Mouse (Mus musculus) kidney, postnatal 10 days (tissue): ENCODE results near the gene Camp.
"Not testable (repeated sequence)": the region's sequence is repeated elsewhere in the genome, so short reads cannot be mapped to it uniquely, and the experiment has no call there.

Source experiments
- DNase-seq: peaks from one replicate; pipeline ENCODE4 v3.0.0; 2021; ENCODE audit warnings: mixed read lengths

Gene Camp

GRCm38 (mm10) chr9:109850099-109850498 lies 682 bp upstream of the Camp start:
- no peak for DNase-seq

- no peak for DNase-seq
Observed at GRCm38 (mm10) chr9:109833088-109833412, 16.4 kb downstream of the Camp start.

GRCm38 (mm10) chr9:109832391-109833087 lies 16.9 kb downstream of the Camp start, which contains the start of gene Nme6:
Gene Nme6 (plus strand): TSS chr9:109832749.
- DNase-seq, result peak; percentile 93

- no peak for DNase-seq
Observed at GRCm38 (mm10) chr9:109826181-109826580, 23.2 kb downstream of the Camp start.

- no peak for DNase-seq
Observed at GRCm38 (mm10) chr9:109825739-109826138, 23.7 kb downstream of the Camp start.

GRCm38 (mm10) chr9:109816341-109816740 lies 33.1 kb downstream of the Camp start:
- DNase-seq, result no peak

- no peak for DNase-seq
Observed at GRCm38 (mm10) chr9:109813424-109813823, 36.0 kb downstream of the Camp start.

GRCm38 (mm10) chr9:109811980-109812379 lies 37.4 kb downstream of the Camp start, which contains the start of gene Spink8:
Gene Spink8 (plus strand): TSS chr9:109812280.
- no peak for DNase-seq

GRCm38 (mm10) chr9:109807898-109808297 lies 41.5 kb downstream of the Camp start:
- no peak for DNase-seq

- no peak for DNase-seq
Observed at GRCm38 (mm10) chr9:109806695-109807293, 42.6 kb downstream of the Camp start.

GRCm38 (mm10) chr9:109806260-109806659 lies 43.2 kb downstream of the Camp start:
- no peak for DNase-seq

- not testable (repeated sequence) for DNase-seq
Observed at GRCm38 (mm10) chr9:109805596-109805995, 43.8 kb downstream of the Camp start.

- DNase-seq, result peak; percentile 32
Observed at GRCm38 (mm10) chr9:109798051-109798450, 51.4 kb downstream of the Camp start.
